Mouse (Mus musculus) adrenal gland, adult 10 weeks (tissue): Measurements from ENCODE around the gene Espl1. TPM values are rescaled to one million over a fixed set of nuclear protein-coding genes. Genes with fewer than 3 reads are reported as not detected.

Experiments
- polyA plus RNA-seq: library from polyadenylated mRNA; stranded (reverse); fragments of 350-450 nt; fragmentation: Illumina TruSeq; extraction: RNeasy Lipid Tissue Mini Kit (QIAGEN cat#74804); gene quantifications from one replicate; pipeline ENCODE4 v1.2.3, GENCODE M21; 2014; ENCODE audit warnings: low read depth, low replicate concordance

Gene Espl1
- polyA plus RNA-seq = not detected

DNA sequence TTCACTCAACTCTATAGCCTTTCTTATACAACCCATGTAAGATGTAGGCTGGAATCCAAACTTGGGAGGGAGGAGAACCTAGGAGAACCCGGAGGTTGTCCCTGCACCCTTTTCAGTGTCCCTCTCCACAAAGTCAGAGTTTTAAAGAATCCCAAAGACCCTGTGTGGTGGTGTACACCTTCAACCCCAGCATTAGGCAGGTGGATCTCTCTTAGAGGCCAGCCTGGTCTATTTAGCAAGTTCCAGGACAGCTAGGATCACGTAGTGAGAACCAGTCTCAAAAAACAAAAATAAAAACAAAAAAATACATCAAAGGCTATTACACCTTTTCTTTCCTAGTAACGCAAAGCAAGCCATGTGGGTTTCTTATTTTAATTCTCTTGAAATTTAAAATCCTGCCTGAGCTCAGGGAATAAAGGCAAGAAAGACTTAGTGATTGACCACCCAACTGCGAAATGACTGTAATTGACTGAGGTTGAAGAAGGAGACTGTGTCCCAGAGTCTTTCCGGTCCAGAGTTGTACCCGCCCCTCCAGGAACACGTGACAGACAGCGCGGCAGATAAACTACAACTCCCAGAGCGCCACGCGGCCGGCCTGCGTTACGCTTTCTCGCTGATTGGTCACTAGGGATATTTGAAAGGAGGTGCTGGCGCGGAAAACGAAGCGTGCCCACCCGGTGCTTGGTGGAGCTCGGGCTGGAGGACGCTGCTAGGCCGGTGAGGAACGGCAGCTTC lies at the start of gene Espl1:
Gene Espl1 (plus strand): TSS at position 634 of the 735 bp plus-strand sequence.

DNA sequence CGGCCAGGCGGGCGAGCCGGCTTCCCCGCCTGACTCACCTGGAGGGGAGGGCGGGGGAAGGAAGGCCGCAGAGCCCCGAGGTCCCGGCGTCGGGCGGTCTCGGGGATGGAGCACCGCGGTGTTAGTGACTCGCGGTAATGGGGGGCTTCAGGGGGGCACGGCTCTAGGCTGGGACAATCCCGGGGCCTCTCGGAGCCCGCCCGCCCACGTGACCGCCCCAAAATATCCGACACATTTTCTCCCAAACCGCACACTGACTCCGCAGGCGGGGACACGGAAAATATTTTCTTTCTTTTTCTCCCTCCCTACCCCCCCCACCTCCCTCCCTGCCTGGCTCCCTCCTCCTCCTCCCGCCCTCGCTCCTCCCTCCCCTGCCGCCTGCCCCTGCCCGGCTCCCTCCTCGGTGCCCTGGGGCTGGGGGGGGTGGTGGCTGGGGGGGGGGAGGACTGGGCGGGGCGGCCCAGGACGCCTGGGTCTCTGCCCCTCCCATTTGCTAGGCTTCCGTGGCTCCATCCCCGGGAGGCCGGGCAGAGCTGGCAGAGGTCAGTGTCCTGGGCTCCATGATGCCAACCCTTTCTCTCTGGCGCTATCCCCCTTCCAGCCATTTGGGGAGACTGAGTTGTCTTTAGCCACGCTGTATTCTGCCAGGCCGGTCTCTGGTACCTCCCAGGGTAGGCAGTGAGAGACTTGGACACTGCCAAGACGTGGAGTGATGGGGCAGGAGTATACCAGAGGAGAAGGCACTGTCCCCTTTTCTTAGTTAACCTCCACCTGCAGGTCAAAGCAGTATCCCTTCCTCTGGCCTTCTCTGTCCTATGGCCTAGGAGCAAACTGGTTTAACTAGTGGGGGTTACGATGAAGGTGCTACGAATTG lies 38.6 kb upstream of the Espl1 start, which contains the start of gene Rarg:
Gene Rarg (minus strand): TSS at position 316 of the 874 bp plus-strand sequence.

GRCm38 (mm10) chr15:102270274-102270960 lies 25.6 kb upstream of the Espl1 start, which contains the start of gene Gm9918:
Gm9918 (plus strand) TSS chr15:102270563.

DNA sequence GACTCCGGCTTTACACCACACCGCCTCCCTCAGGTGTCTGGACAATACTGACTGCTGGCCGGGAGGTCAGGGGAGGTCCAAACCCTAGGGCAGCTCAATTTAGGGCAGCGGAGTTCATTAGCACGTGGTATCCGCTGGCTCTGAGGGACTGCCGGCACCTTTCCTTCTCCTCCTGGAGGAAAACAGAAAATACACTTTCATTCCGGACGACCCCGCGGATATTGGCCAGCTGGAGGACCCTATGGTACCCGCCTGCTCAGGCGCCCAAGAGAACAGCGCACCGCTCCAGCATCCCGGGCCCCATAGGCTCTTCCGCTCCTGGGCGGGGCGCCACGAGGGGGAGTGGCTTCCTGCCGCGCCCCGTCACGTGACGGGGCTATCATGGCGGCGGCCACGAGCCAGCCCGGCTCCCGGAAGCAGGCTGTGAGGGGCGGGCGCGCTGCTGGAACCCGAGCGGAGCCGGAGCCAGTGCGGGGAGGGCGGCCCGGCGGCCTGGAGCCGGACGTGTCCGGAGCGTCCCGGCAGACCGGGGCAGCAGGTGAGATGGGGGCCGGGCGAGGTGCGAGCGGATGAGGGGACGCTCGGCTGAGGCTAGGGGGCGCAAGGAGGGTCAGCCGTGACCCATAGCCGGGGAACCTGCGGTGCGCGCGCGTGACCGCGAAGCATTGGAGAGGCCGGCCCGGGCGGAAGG lies 16.8 kb upstream of the Espl1 start, which contains the start of gene Mfsd5:
Gene Mfsd5 (plus strand): TSS at position 363 of the 691 bp plus-strand sequence.

DNA sequence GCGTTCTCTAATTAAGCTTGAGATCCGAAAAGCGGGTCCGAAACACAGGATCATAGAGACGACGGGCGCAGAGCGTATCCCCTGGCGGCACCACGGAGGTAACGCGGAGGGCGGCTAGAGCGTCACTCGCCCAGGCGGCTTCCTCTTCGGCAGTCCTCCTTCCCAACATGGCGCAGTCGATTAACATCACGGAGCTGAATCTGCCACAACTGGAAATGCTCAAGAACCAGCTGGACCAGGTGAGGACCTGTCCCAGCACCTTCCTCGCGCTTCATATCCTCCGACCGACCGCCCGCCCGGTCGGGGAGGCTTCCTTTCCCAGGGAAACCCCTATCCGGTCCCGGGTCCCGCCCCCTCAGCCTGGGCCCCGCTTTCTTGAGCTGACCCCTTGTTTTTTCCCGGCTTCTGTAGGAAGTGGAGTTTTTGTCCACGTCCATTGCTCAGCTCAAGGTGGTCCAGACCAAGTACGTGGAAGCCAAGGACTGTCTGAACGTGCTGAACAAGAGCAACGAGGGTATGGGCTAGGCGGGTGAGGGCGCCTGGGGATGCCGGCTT lies 30.0 kb downstream of the Espl1 start, which contains the start of gene Pfdn5:
Gene Pfdn5 (plus strand): TSS at position 95 of the 555 bp plus-strand sequence.

DNA sequence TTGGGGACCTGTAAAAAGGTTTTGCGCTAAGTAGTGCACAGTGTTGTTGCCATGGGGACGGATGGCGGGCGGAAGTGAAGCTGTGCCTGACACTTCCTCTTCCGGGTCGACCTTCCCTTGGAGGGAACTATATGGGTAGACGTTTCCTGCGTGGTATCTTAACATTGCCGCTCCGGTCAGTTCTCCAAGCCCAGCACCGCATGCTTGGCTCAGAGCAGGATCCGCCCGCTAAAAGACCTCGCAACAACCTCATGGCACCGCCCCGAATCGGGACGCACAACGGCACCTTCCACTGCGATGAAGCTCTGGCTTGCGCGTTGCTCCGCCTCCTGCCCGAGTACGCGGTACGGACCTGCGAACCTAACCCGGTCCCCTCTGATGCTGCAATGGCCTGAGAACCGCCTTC lies 35.5 kb downstream of the Espl1 start, which contains the start of gene Myg1:
Gene Myg1 (plus strand): TSS at position 100 of the 406 bp plus-strand sequence.

DNA sequence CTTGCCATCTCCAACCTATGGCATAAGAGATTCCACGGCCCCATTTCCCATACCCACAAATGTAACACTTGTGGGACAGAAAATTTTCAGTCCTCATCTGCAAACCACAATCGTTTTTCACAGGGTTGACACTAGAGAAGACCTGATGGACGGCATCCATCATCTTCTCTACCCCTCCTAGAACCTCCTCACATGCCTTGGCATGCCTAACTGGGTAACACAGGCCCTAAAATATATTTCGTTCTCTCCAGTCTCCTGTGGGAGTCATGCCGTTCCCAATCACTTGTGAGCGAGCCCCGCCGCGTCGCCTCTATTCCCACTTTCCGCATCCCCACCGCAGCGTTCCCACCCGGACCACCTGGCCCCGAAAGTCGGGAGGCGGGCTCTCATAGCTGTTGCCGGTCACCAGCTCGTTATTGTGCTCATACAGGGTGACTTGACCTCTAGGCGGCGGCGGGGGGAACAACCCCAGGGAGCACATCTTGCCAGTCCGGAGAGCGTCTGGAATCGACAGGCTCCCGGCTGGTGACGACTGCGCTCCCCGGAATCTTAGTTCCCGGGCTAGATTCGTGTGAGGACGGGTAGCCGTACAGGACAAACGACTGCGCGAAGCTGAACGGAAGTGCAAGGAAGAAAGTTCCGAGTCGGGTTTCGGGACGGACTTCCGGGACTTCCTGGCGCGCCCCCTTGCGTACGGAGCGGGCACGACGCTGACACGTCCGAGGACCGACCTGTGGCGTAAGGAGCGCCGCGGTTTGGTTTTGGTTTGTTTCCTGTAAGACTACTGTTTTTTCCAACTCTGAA lies 54.3 kb downstream of the Espl1 start, which contains the start of gene Aaas:
Gene Aaas (minus strand): TSS at position 634 of the 804 bp plus-strand sequence.

DNA sequence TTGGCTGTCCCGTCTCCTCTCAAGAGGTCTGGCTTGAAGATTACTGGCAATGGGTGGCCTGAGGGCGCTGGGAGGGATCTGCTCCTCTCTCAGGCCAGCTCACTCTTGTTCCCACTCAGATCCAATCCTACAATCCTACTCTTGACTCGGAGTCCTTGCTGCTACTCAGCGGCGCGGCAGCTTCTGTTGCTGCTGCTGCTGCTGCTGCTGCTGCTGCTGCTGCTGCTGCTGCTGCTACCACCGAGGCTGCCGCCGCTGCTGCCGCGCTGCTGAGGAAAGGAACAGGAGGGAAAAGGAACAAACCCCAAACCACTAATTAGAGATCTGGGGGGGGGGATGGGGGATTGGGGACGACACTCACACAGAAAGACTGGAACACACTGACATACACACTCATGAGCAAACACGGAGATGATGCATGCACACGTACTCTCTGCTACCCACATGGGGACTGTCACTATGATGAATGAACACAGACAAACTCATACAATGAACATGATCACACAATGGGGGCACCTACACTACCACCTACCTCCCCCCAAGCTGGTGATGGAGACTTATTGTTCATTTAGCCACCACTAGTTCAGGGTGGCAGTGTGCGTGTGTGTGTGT lies 70.8 kb downstream of the Espl1 start, which contains the start of gene Sp7:
Gene Sp7 (minus strand): TSS at position 450 of the 612 bp plus-strand sequence.

Other genes with a start within 250 kb of the Espl1 start
- gene Eif4b, start 222.5 kb upstream of the Espl1 start, polyA plus RNA-seq = 196 TPM
- gene Tns2, start 195.9 kb upstream of the Espl1 start, polyA plus RNA-seq = 31.5 TPM
- 1.4 TPM for gene Spryd3, start 160.0 kb upstream of the Espl1 start, polyA plus RNA-seq
- not detected for gene Igfbp6, start 151.9 kb upstream of the Espl1 start, polyA plus RNA-seq
- gene Soat2, start 145.7 kb upstream of the Espl1 start, polyA plus RNA-seq = not detected
- 34.7 TPM for gene Zfp740, start 93.0 kb upstream of the Espl1 start, polyA plus RNA-seq
- 32.6 TPM for gene Csad, start 91.5 kb upstream of the Espl1 start, polyA plus RNA-seq
- not detected for gene Itgb7, start 64.3 kb upstream of the Espl1 start, polyA plus RNA-seq
- gene Rarg, start 38.7 kb upstream of the Espl1 start, polyA plus RNA-seq = 9.1 TPM
- gene Gm9918, start 25.7 kb upstream of the Espl1 start, polyA plus RNA-seq = 0.35 TPM
- gene Mfsd5, start 16.8 kb upstream of the Espl1 start, polyA plus RNA-seq = 1.9 TPM
- gene Pfdn5, start 29.9 kb downstream of the Espl1 start, polyA plus RNA-seq = 69.6 TPM
- 8.9 TPM for gene Myg1, start 35.4 kb downstream of the Espl1 start, polyA plus RNA-seq
- 2.6 TPM for gene Aaas, start 54.5 kb downstream of the Espl1 start, polyA plus RNA-seq
- gene Sp7, start 70.9 kb downstream of the Espl1 start, polyA plus RNA-seq = not detected
- 91.2 TPM for gene Sp1, start 109.9 kb downstream of the Espl1 start, polyA plus RNA-seq
- gene Amhr2, start 149.1 kb downstream of the Espl1 start, polyA plus RNA-seq = not detected
- 111 TPM for gene Prr13, start 162.8 kb downstream of the Espl1 start, polyA plus RNA-seq
- gene Pcbp2, start 174.3 kb downstream of the Espl1 start, polyA plus RNA-seq = 672 TPM
- not detected for gene Gm10337, start 207.5 kb downstream of the Espl1 start, polyA plus RNA-seq
- 3.4 TPM for gene Map3k12, start 220.8 kb downstream of the Espl1 start, polyA plus RNA-seq
- 0.70 TPM for gene Tarbp2, start 221.9 kb downstream of the Espl1 start, polyA plus RNA-seq
- gene Npff, start 228.7 kb downstream of the Espl1 start, polyA plus RNA-seq = not detected